In genomic region chr11:118248150-118249011, GRCm38 (mm10) we compare ENCODE assay signal across 8 mouse cellular contexts. TPM values are rescaled to one million over a fixed set of nuclear protein-coding genes. Genes with fewer than 3 reads are reported as not detected.
DNase-seq lines count a peak whose midpoint lies in the region; ATAC-seq lines count a peak whose summit lies in the region.

Gene Cyth1, minus strand, starts transcription at chr11:118248592.

- H3K9me3 ChIP-seq in heart, embryonic 14.5 days (ENCODE audit: control insufficient read depth, low read length), result no peaks in the 10 kb centered on the region
- H3K9me3 ChIP-seq in liver, embryonic 13.5 days (replicated peaks), result no peaks in the 10 kb centered on the region
- no peaks in the 10 kb centered on the region for H3K9me3 ChIP-seq in stomach, embryonic 16.5 days (replicated peaks; ENCODE audit: control insufficient read depth, low read length)

- no peaks in the 10 kb centered on the region for H3K36me3 ChIP-seq in heart, embryonic 14.5 days (ENCODE audit: control insufficient read depth, insufficient read depth, low read length)
- H3K36me3 ChIP-seq in liver, embryonic 13.5 days, result no peaks in the 10 kb centered on the region
- H3K36me3 ChIP-seq in stomach, embryonic 16.5 days (ENCODE audit: control insufficient read depth, insufficient read depth, low read length), result no peaks in the 10 kb centered on the region

- H3K27me3 ChIP-seq in heart, embryonic 14.5 days (ENCODE audit: control insufficient read depth, insufficient read depth, low read length), result no peaks in the 10 kb centered on the region
- H3K27me3 ChIP-seq in liver, embryonic 13.5 days, result peaks cover 15% of the 10 kb centered on the region
- no peaks in the 10 kb centered on the region for H3K27me3 ChIP-seq in stomach, embryonic 16.5 days (ENCODE audit: control insufficient read depth, insufficient read depth, low read length)

- peak within 1 kb of the TSS; percentile 92 to 95 for H3K27ac ChIP-seq in heart, embryonic 14.5 days (replicated peaks in 1 of 2; ENCODE audit: control insufficient read depth in 1 of 2, insufficient read depth in 1 of 2, low read depth in 2 of 2, low read length in 2 of 2)
- peak within 1 kb of the TSS; percentile 56 for H3K27ac ChIP-seq in liver, embryonic 13.5 days
- peak within 1 kb of the TSS; percentile 91 for H3K27ac ChIP-seq in stomach, embryonic 16.5 days (ENCODE audit: low read length)

- WGBS in heart, embryonic 14.5 days, result under 1% methylated on average over 81 of the region's 86 CpGs
- under 1% methylated on average over 84 of the region's 86 CpGs for WGBS in liver, embryonic 13.5 days (ENCODE audit: insufficient replicate concordance)
- WGBS in stomach, embryonic 16.5 days, result under 1% methylated on average over 80 of the region's 86 CpGs

- peak; percentile 87 for ATAC-seq in CD4-positive, CD25-positive, alpha-beta regulatory T cell, adult 4 months
- peak; percentile 98 for ATAC-seq in heart, embryonic 14.5 days (ENCODE audit: insufficient number of reproducible peaks, insufficient read depth, low FRiP score, low read depth)
- peak; percentile 96 for ATAC-seq in liver, embryonic 13.5 days (ENCODE audit: low read depth)
- ATAC-seq in stomach, embryonic 16.5 days (ENCODE audit: insufficient read depth, low FRiP score), result peak; percentile 96

- H3K4me2 ChIP-seq in heart, embryonic 14.5 days (ENCODE audit: low read length), result peak within 1 kb of the TSS; percentile 75
- peak within 1 kb of the TSS; percentile 99 for H3K4me2 ChIP-seq in liver, embryonic 13.5 days
- peak within 1 kb of the TSS; percentile 79 for H3K4me2 ChIP-seq in stomach, embryonic 16.5 days (ENCODE audit: low read depth, low read length)

- H3K4me1 ChIP-seq in heart, embryonic 14.5 days (ENCODE audit: control insufficient read depth in 2 of 2, insufficient read depth in 2 of 2, low read length in 2 of 2), result peaks cover 11 to 26% of the 10 kb centered on the region in 2 experiments
- H3K4me1 ChIP-seq in liver, embryonic 13.5 days (replicated peaks), result peaks cover 42% of the 10 kb centered on the region
- H3K4me1 ChIP-seq in stomach, embryonic 16.5 days (ENCODE audit: control insufficient read depth, insufficient read depth, low read length), result peaks cover 34% of the 10 kb centered on the region

- H3K9ac ChIP-seq in heart, embryonic 14.5 days (ENCODE audit: low read length), result peak within 1 kb of the TSS; percentile 92
- H3K9ac ChIP-seq in liver, embryonic 13.5 days, result peak within 1 kb of the TSS; percentile 85
- peak within 1 kb of the TSS; percentile 95 for H3K9ac ChIP-seq in stomach, embryonic 16.5 days (ENCODE audit: low read length)

- peak within 1 kb of the TSS; percentile 83 to 89 for H3K4me3 ChIP-seq in heart, embryonic 14.5 days (ENCODE audit: control insufficient read depth in 1 of 2, insufficient read depth in 1 of 2, low read depth in 1 of 2, low read length in 2 of 2)
- peak within 1 kb of the TSS; percentile 77 for H3K4me3 ChIP-seq in liver, embryonic 13.5 days (replicated peaks)
- H3K4me3 ChIP-seq in stomach, embryonic 16.5 days (replicated peaks; ENCODE audit: low read length), result peak within 1 kb of the TSS; percentile 91

- DNase-seq in c-Kit-negative CD71-positive TER-119-positive erythroid progenitor cells, embryonic 14.5 days (ENCODE audit: low read depth, low spot score), result peak; percentile 97
- DNase-seq in fibroblast of lung, adult 2 months (ENCODE audit: low read depth), result peak; percentile 98
- DNase-seq in kidney, postnatal 14 days, result peak; percentile 100
- DNase-seq in liver, embryonic 13.5 days, result peak; percentile 100
- peak; percentile 99 for DNase-seq in neural tube, embryonic 10.5 days (ENCODE audit: extremely low spot score, low spot score)

RNA-seq across cellular contexts. Expression of gene Cyth1, which starts in this region (rescaled TPM):
- 10 to 100 TPM; 34.7 to 59.5 TPM for polyA plus RNA-seq in CD4-positive, CD25-positive, alpha-beta regulatory T cell, adult 4 months (2017; shearing (Covaris generic))
- 12.7 and 15.9 TPM in 2 replicates for polyA plus RNA-seq in heart, embryonic 14.5 days (2014; fragmentation: Nextera tagmentation; extraction: Ambion mirVana)
- polyA plus RNA-seq in liver, embryonic 13.5 days (2015; fragmentation: Nextera tagmentation; extraction: Ambion mirVana), result 2.3 and 3.1 TPM in 2 replicates
- polyA plus RNA-seq in stomach, embryonic 16.5 days (2015; fragmentation: Nextera tagmentation; extraction: Ambion mirVana), result 10.6 and 12.2 TPM in 2 replicates

Comparison
In these comparisons a context has a peak if more than half of its experiments do, and no peak if none do; other contexts are left out.
1. Peak in every context shown above with its lines: DNase-seq, ATAC-seq, H3K4me3 ChIP-seq and H3K27ac ChIP-seq.